Mouse (Mus musculus) cerebellum, adult 2 months (tissue): ENCODE results near the gene Itgb7.

Experiments
- CTCF ChIP-seq: fragments of 200-500 bp; IDR thresholded peaks from 2 replicates; pipeline ENCODE4 v1.5.1; 2011; ENCODE audit warnings: low read depth, mild to moderate bottlenecking, control low read depth, low read length, moderate library complexity, borderline replicate concordance; ENCODE audit not compliant: insufficient read depth
- POLR2A ChIP-seq: fragments of 200-500 bp; IDR thresholded peaks from 2 replicates; pipeline ENCODE4 v1.6.1; 2011; ENCODE audit warnings: low read length, control low read depth, borderline replicate concordance; ENCODE audit not compliant: insufficient read depth

GRCm38 (mm10) chr15:102257202-102258075 is 25.7 kb upstream of the Itgb7 start, which contains the start of gene Rarg:
- TF ChIP-seq CTCF = no peak
- 0 out of 2 replicates have a peak, but pooled peaks have one; percentile 32 for TF ChIP-seq POLR2A
